Mouse (Mus musculus) retina, embryonic 14.5 days (tissue): ENCODE data around the gene Npepps.
"Not testable (repeated sequence)": the region's sequence is repeated elsewhere in the genome, so short reads cannot be mapped to it uniquely, and the experiment has no call there.

Experiments used
- DNase-seq: peaks from one replicate; pipeline ENCODE4 v3.0.0-alpha.2; 2015; ENCODE audit warnings: low spot score

The Npepps gene

GRCm38 (mm10) chr11:97280216-97280861 is at the start of gene Npepps:
Gene Npepps (minus strand): TSS chr11:97280638.
- DNase-seq, result peak; percentile 75

DNA sequence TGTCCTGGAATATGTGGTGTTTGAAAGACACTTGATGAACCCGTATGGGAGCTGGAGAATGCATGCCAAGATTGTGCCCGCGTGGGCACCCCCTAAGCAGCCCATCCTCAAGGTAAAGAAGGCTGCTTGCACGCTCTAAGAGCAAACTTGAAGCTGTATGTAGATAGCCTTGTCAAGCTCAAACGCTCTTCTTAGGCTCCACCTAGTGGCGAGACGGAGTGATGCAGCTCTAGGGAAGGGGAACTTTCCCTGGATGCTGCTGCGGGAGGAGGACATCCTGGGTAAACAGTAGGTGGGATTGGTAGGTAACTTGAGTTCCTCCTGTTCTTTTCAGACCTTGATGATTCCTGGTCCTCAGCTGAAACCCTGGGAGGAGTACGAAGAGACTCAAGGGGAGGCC is 47.7 kb upstream of the Npepps start:
- DNase-seq, result peak; percentile 87

- DNase-seq, result no peak
Measured at GRCm38 (mm10) chr11:97325224-97325623, 44.8 kb upstream of the Npepps start.

- DNase-seq, result not testable (repeated sequence)
Measured at GRCm38 (mm10) chr11:97321894-97322600, 41.6 kb upstream of the Npepps start.

GRCm38 (mm10) chr11:97321197-97321596 is 40.8 kb upstream of the Npepps start:
- no peak for DNase-seq

GRCm38 (mm10) chr11:97315504-97316503 is 35.4 kb upstream of the Npepps start, which contains the start of gene Mrpl45:
Gene Mrpl45 (plus strand): TSS chr11:97315716.
- DNase-seq, result peak; percentile 100

- DNase-seq, result no peak
Measured at GRCm38 (mm10) chr11:97314751-97315503, 34.5 kb upstream of the Npepps start.

GRCm38 (mm10) chr11:97314110-97314509 is 33.7 kb upstream of the Npepps start:
- peak; percentile 51 for DNase-seq

DNA sequence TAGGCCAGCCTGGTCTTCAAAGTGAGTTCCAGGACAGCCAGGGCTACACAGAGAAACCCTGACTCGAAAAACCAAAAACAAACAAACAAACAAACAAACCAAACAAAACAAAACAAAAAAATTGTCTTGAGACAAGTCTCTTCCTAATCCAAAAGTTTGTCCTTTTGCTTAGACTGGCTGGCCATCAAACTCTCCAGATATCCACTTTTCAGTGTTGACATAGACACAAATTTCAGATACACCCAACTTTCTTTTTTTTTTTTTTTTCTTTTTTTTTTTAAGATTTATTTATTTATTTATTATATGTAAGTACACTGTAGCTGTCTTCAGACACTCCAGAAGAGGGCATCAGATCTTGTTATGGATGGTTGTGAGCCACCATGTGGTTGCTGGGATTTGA is 32.4 kb upstream of the Npepps start:
- DNase-seq, result not testable (repeated sequence)

DNA sequence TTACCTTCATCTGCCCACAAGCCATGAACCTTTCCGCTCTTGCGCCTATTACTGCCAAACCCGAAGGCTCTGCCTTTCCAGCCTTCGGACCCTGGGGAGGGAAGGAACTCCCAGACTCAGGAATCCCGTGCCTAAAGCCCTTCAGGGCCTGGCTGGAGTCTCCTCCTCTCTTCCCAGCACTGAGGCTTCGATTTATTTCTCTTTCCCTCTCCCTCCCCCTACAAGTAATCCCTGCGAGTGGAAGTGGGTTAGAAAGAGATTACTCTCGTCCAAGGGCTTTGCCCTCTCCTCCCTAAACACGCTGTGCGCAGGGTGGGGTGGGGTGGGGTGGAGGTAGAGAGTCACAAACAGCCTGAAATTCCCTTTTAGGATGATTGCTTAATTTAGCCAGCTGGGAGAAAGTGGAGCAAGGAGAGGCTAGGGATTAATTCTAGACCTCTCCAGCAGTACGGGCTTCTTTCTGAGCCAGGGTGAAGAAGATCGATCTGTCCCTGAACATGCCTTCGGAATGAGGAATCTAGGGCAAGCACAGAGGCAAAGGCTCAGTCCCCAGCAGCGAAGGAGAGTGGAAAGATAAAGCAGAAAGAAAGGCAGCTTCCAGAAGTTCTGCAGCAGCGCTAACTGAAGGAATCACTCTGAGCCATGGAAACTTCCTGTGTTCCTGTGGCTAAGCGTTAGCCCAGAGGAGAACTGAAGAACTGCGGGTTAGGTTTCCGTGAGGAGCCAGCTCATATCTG is 30.6 kb upstream of the Npepps start:
- peak; percentile 77 for DNase-seq

DNA sequence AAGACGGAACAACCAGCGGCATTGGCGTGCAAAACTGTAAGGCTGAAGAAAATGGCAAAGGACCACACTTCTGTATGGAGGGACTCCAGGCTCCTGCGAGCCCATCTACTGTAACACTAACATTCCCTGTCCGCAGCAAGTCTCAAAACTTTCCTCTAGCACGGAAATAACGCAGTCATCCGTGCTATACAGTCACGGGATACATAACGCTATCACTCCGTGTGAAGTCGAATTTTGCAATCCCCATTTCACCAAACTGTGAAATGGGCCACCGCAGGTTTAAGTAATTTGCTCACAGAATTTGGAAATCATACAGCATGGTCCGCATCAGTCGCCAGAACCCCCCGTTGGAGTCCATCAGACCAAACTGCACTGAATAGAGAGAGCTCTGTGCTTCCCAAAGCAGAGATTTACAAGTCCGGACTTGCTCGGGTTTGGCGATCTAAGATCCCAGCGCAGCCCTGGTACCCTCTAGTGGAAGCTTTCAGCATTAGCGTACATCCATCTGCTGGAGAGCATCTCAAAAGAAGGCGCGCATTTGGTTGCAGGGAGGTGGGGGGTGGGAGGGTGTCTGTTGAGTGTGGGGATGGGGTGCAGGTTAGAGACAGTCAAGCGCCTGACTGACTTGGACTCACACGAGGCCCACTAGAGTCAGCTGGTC is 29.6 kb upstream of the Npepps start:
- DNase-seq, result peak; percentile 89

- no peak for DNase-seq
Measured at GRCm38 (mm10) chr11:97309451-97309836, 29.0 kb upstream of the Npepps start.

GRCm38 (mm10) chr11:97308806-97309450 is 28.5 kb upstream of the Npepps start:
- DNase-seq, result no peak

DNA sequence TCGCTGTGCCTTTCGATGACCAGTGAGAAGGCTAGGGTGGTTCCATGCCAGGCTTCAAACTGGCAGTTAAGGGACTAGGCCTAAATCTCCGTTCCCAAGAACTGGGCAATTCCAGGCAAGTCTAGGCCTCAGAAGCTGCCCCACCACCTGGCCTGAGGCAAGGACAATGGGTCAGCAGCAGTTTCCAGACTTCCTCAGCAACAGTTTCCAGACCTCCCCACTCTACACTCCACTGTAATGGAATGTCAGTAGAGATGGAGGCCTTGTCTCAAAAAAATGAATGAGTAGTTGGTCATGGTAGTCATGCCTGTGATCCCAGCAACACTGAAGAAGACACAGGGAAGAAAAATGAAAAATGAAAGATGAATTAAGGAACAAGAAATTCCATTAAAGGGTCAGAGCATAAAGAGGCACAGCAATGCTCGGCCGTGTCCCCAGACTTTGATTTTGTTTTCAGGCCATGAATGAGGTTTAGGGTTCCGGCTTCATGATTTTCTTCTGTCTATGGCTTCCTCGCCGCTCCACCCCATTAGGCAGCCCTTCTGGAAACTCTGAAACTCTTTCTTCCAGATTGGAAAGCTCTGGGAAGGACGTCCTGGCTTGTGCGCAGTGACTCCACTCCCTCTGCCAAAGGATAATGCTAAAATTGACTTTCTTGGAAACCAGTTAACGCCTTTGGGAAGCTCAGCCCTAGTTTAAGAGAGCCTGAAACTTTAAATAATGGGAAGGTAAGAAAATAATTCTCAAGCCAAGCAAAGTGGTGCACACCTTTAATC is 27.0 kb upstream of the Npepps start:
- DNase-seq, result no peak

DNA sequence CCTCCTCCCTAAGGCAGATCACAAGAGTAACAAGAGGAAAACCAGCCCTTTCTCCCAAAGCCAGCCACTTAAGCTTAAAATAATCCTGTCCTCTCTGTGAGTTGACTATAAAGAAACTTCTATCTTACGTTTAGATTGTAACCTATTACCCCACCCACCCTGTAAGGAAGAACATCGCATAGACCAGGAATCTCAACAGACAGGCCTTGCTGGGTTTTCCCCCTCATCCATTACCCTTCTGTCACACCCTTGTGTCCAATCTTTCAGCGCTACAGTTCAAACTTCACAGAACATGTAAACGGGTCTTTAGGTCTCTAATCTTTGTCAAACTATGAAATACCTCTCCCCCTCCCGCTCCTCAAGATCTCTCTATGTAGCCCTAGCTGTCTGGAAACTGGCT is 24.2 kb upstream of the Npepps start:
- DNase-seq, result no peak

- DNase-seq, result no peak
Measured at GRCm38 (mm10) chr11:97302231-97302781, 21.9 kb upstream of the Npepps start.

DNA sequence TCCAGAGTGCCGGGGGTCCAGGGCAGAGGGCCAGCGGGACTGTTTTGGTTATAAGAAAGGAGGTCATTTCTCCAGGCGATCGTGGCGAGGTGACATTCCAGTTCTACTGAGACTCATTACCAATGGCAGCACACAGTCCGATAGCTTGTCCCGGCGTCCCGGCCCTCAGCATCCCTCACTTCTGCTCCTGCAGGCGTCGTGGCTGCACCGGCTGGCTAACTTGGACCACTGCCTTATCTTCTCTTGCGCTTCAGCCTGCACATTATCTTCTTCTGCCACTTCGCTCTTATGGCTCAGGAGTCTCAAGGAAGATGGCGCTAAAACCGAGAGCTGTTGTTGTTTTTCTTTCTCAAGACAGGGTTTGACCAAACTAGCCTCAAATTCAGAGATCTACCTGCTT is 21.0 kb upstream of the Npepps start:
- DNase-seq, result no peak

DNA sequence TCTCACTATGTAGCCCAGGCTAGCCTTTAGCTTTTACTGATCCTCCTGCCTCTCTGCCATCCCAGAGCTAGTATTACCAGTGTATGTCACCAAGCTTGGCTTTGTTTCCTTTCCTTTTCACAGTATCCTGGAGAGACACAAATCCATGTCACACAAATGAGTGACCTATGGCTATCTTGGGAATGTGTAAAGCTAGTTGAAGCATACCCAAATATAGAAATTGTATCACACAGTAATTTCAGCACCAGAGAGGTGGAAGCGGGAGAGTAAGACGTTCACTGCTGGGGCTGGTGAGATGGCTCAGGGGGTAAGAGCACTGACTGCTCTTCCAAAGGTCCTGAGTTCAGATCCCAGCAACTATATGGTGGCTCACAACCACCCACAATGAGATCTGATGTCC is 19.5 kb upstream of the Npepps start:
- DNase-seq, result no peak

GRCm38 (mm10) chr11:97296542-97296941 is 16.1 kb upstream of the Npepps start:
- no peak for DNase-seq
